11 mouse cellular contexts compared by ENCODE assay signal in the genomic region with DNA sequence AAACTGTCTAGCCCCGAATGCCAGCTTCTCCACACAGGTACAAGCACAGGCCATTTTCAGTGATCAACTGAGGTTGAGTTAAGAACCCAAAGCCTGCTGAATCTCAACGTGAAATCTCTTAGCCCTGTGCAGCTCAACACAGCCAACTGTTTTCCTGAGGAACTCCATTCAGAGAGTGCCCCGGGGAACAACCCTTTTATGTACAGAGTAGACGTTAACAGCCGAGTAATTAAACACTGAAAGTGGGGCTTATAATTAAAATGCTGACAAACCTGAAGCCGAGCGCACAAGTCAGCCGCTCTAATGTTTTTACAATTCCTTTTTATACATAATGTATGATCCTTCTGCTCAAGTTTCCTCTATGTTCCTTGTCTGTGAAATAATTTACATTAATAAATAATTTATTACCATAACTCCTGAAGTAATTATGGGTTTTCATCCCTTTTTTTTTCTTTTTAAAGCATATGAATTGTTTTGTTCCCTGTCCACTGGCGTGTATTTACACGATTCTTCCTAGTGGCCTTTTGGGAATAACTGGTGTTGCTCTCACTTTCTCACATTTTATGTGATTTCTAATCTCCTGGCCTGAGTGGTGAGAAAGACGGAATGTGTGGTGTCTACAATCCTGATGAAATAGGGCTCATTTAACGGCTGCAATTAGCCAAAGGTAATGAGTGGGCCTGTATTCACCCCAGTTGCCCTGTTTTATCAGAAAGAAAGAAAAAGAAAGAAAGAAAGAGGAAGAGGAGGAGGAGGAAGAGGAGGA. TPM values are rescaled to one million over a fixed set of nuclear protein-coding genes. Genes with fewer than 3 reads are reported as not detected.
A peak's percentile ranks its signal among the peaks of the same experiment; 100 is the strongest.
DNase-seq lines count a peak whose midpoint lies in the region; ATAC-seq and TF ChIP-seq lines count a peak whose summit lies in the region.
"Had no signal": no experiment of that assay in that cellular context is flagged by ENCODE, and none has a peak within 500 bp of the region (broad histone marks: within the 10 kb centered on the region; RNA-seq: fewer than 3 reads in every experiment).

No protein-coding gene starts in this region.

- TF ChIP-seq RAD21 in CH12.LX (IDR thresholded peaks at IDR 0.05; ENCODE audit: low read depth, low read length) = no peak

- TF ChIP-seq EP300 in CH12.LX (IDR thresholded peaks at IDR 0.05; ENCODE audit: low read length) = no peak

- H3K27ac ChIP-seq in embryonic facial prominence, embryonic 12.5 days = peak overlapping the region; percentile 60
- no peak overlapping the region; the same call in 1 of the 2 replicates for H3K27ac ChIP-seq in embryonic facial prominence, embryonic 10.5 days (replicated peaks)
- peak overlapping the region; percentile 76 for H3K27ac ChIP-seq in CH12.LX (ENCODE audit: insufficient read depth, low read depth)
- H3K27ac ChIP-seq in forebrain, embryonic 16.5 days (ENCODE audit: low read length) = peak overlapping the region; percentile 91
- H3K27ac ChIP-seq in liver, embryonic 16.5 days (ENCODE audit: low read length) = peak overlapping the region; percentile 91
- H3K27ac ChIP-seq: macrophage had no signal

- WGBS in embryonic facial prominence, embryonic 12.5 days = 46% methylated on average over 12 of the region's 12 CpGs
- 62% methylated on average over 12 of the region's 12 CpGs for WGBS in embryonic facial prominence, embryonic 10.5 days
- WGBS in forebrain, embryonic 16.5 days = 7% methylated on average over 12 of the region's 12 CpGs
- WGBS in liver, embryonic 16.5 days (ENCODE audit: insufficient replicate concordance) = 82% methylated on average over 12 of the region's 12 CpGs

- DNase-seq in embryonic facial prominence, embryonic 10.5 days (ENCODE audit: low spot score) = no peak
- no peak for DNase-seq in CH12.LX (ENCODE audit: extremely low read depth)
- no peak for DNase-seq in spleen, postnatal 10 days (ENCODE audit: low spot score in 2 of 2)
- DNase-seq in natural killer cell, adult 2 months (ENCODE audit: low spot score in 2 of 2) = no peak

- TF ChIP-seq POLR2A in CH12.LX (IDR thresholded peaks at IDR 0.05; ENCODE audit: low read depth, low read length) = no peak

- ATAC-seq in embryonic facial prominence, embryonic 12.5 days (ENCODE audit: insufficient number of reproducible peaks, insufficient read depth, low FRiP score, low TSS enrichment) = no peak
- ATAC-seq in forebrain, embryonic 16.5 days = peak; percentile 91
- ATAC-seq in liver, embryonic 16.5 days (ENCODE audit: low read depth) = no peak
- no peak for ATAC-seq in activated CD4-positive, CD25-positive, alpha-beta regulatory T cell, adult 4 months
- ATAC-seq: Patski had no signal

- dilution Hi-C loops in CH12.LX (cut with MboI; ENCODE audit: extremely low pct_ligation_motif_present, extremely low pct_unique_long_range_greater_than_20kb, low sequenced_read_pairs) = no loop called here

- H3K9ac ChIP-seq in embryonic facial prominence, embryonic 12.5 days = no peak overlapping the region
- peak overlapping the region; percentile 20 for H3K9ac ChIP-seq in CH12.LX (ENCODE audit: insufficient read depth, low read depth)
- H3K9ac ChIP-seq in forebrain, embryonic 16.5 days (replicated peaks; ENCODE audit: low read depth, low read length) = no peak overlapping the region
- no peak overlapping the region for H3K9ac ChIP-seq in liver, embryonic 16.5 days (ENCODE audit: low read depth, low read length)
- H3K9ac ChIP-seq: stomach, embryonic 15.5 days had no signal

- H3K27me3 ChIP-seq in embryonic facial prominence, embryonic 12.5 days = no peaks in the 10 kb centered on the region
- no peaks in the 10 kb centered on the region for H3K27me3 ChIP-seq in embryonic facial prominence, embryonic 10.5 days (replicated peaks; ENCODE audit: low read depth, poor library complexity, severe bottlenecking)
- no peaks in the 10 kb centered on the region for H3K27me3 ChIP-seq in CH12.LX (replicated peaks)
- no peaks in the 10 kb centered on the region for H3K27me3 ChIP-seq in forebrain, embryonic 16.5 days (replicated peaks; ENCODE audit: control insufficient read depth, insufficient read depth, low read length)
- no peaks in the 10 kb centered on the region for H3K27me3 ChIP-seq in liver, embryonic 16.5 days (ENCODE audit: control insufficient read depth, insufficient read depth, low read depth, low read length)
- H3K27me3 ChIP-seq: Patski; stomach, embryonic 15.5 days had no signal

- peaks cover 22% of the 10 kb centered on the region for H3K4me1 ChIP-seq in embryonic facial prominence, embryonic 12.5 days
- H3K4me1 ChIP-seq in embryonic facial prominence, embryonic 10.5 days = peaks cover 29% of the 10 kb centered on the region
- H3K4me1 ChIP-seq in CH12.LX (ENCODE audit: control insufficient read depth in 1 of 2, insufficient read depth in 2 of 2) = peaks cover 61 to 97% of the 10 kb centered on the region in 2 experiments
- H3K4me1 ChIP-seq in forebrain, embryonic 16.5 days (replicated peaks; ENCODE audit: control insufficient read depth, insufficient read depth, low read length) = peaks cover 36% of the 10 kb centered on the region
- H3K4me1 ChIP-seq in liver, embryonic 16.5 days (ENCODE audit: control insufficient read depth, low read depth, low read length) = peaks cover 83% of the 10 kb centered on the region

- TF ChIP-seq CTCF in CH12.LX (conservative IDR thresholded peaks at IDR 0.05 in 1 of 2, IDR thresholded peaks at IDR 0.05 in 1 of 2; ENCODE audit: low read depth in 2 of 2, low read length in 2 of 2) = no peak

- no peaks in the 10 kb centered on the region for H3K9me3 ChIP-seq in embryonic facial prominence, embryonic 12.5 days
- H3K9me3 ChIP-seq in embryonic facial prominence, embryonic 10.5 days = no peaks in the 10 kb centered on the region
- no peaks in the 10 kb centered on the region for H3K9me3 ChIP-seq in CH12.LX (replicated peaks; ENCODE audit: low read length)
- no peaks in the 10 kb centered on the region for H3K9me3 ChIP-seq in forebrain, embryonic 16.5 days (ENCODE audit: control insufficient read depth, low read length)
- no peaks in the 10 kb centered on the region for H3K9me3 ChIP-seq in liver, embryonic 16.5 days (replicated peaks; ENCODE audit: control insufficient read depth, low read length)
- H3K9me3 ChIP-seq: stomach, embryonic 15.5 days had no signal

- in situ Hi-C loops in CH12.LX (cut with MboI; ENCODE audit: low pct_ligation_motif_present, low pct_unique_long_range_greater_than_20kb, low sequenced_read_pairs) = loop anchor here (5.0 kb wide), 1 partner anchor 40 kb away; no protein-coding TSS in a partner anchor

- H3K79me2 ChIP-seq in CH12.LX (replicated peaks; ENCODE audit: control insufficient read depth, extremely low read depth, insufficient read depth, poor library complexity, severe bottlenecking) = peaks cover 7% of the 10 kb centered on the region; the same call in 1 of the 2 replicates

- no peak overlapping the region for H3K4me2 ChIP-seq in embryonic facial prominence, embryonic 12.5 days (replicated peaks)
- no peak overlapping the region for H3K4me2 ChIP-seq in CH12.LX (ENCODE audit: insufficient read depth, low read depth, poor library complexity, severe bottlenecking)
- H3K4me2 ChIP-seq in forebrain, embryonic 16.5 days (ENCODE audit: low read length) = peak overlapping the region; percentile 13
- H3K4me2 ChIP-seq in liver, embryonic 16.5 days (ENCODE audit: low read depth, low read length) = peak overlapping the region; percentile 43
- H3K4me2 ChIP-seq: stomach, embryonic 15.5 days had no signal

- peaks cover 15% of the 10 kb centered on the region; the same call in 1 of the 2 replicates for H3K36me3 ChIP-seq in embryonic facial prominence, embryonic 12.5 days
- peaks cover 73% of the 10 kb centered on the region for H3K36me3 ChIP-seq in embryonic facial prominence, embryonic 10.5 days (replicated peaks)
- H3K36me3 ChIP-seq in CH12.LX (replicated peaks in 1 of 2; ENCODE audit: control insufficient read depth in 1 of 2, insufficient read depth in 1 of 2, low read length in 1 of 2) = peaks cover 24 to 60% of the 10 kb centered on the region in 2 experiments
- H3K36me3 ChIP-seq in forebrain, embryonic 16.5 days (ENCODE audit: control insufficient read depth, insufficient read depth) = no peaks in the 10 kb centered on the region; the same call in 1 of the 2 replicates
- H3K36me3 ChIP-seq in liver, embryonic 16.5 days (ENCODE audit: control insufficient read depth, insufficient read depth) = peaks cover 43% of the 10 kb centered on the region
- H3K36me3 ChIP-seq: stomach, embryonic 15.5 days had no signal

- H3K4me3 ChIP-seq in embryonic facial prominence, embryonic 12.5 days = no peak overlapping the region
- no peak overlapping the region for H3K4me3 ChIP-seq in embryonic facial prominence, embryonic 10.5 days
- H3K4me3 ChIP-seq in CH12.LX (replicated peaks in 1 of 3; ENCODE audit: low read depth in 2 of 3, low read length in 2 of 3, poor library complexity in 1 of 3) = no peak overlapping the region
- no peak overlapping the region for H3K4me3 ChIP-seq in forebrain, embryonic 16.5 days (replicated peaks; ENCODE audit: low read length)
- H3K4me3 ChIP-seq in liver, embryonic 16.5 days (ENCODE audit: low read depth, low read length) = no peak overlapping the region
- H3K4me3 ChIP-seq: stomach, embryonic 15.5 days had no signal

TF ChIP-seq in CH12.LX, 34 proteins besides CTCF, POLR2A, EP300 and RAD21 (continues in another document):
- TF ChIP-seq JUND (conservative IDR thresholded peaks at IDR 0.05; ENCODE audit: low read depth, low read length) (no peak), BHLHE40 (IDR thresholded peaks at IDR 0.05; ENCODE audit: low read depth, low read length) (no peak), MEF2A (IDR thresholded peaks at IDR 0.05; ENCODE audit: borderline replicate concordance, low read depth, low read length) (no peak), PAX5 (IDR thresholded peaks at IDR 0.05; ENCODE audit: low read length) (no peak), KAT2A (IDR thresholded peaks at IDR 0.05; ENCODE audit: insufficient replicate concordance, low read length) (no peak), UBTF (IDR thresholded peaks at IDR 0.05; ENCODE audit: low read depth, low read length) (no peak), GABPA (IDR thresholded peaks at IDR 0.05; ENCODE audit: insufficient replicate concordance, low read depth, low read length) (no peak), CHD1 (IDR thresholded peaks at IDR 0.05; ENCODE audit: low read depth, low read length) (no peak), JUN (IDR thresholded peaks at IDR 0.05; ENCODE audit: insufficient read depth, low read depth, low read length) (no peak)

RNA-seq across cellular contexts. Expression of a gene that starts 46.3 kb away (rescaled TPM):
- polyA plus RNA-seq in embryonic facial prominence, embryonic 12.5 days (2016; fragmentation: Nextera tagmentation; extraction: Ambion mirVana) = 23.6 and 27.0 TPM in 2 replicates
- 29.4 and 29.9 TPM in 2 replicates for polyA plus RNA-seq in embryonic facial prominence, embryonic 10.5 days (2016; fragmentation: Nextera tagmentation; extraction: Ambion mirVana)
- total RNA-seq in CH12.LX (2012; rRNA removed) (21.8 and 22.1 TPM in 2 replicates), CH12.LX (2014; rRNA removed) (14.4 and 15.6 TPM in 2 replicates)
- polyA plus RNA-seq in CH12.LX (2012; ENCODE audit: insufficient read length, low read depth) = 25.0 and 30.9 TPM in 2 replicates
- polyA plus RNA-seq in forebrain, embryonic 16.5 days (2015; fragmentation: Nextera tagmentation; extraction: Ambion mirVana) = 27.3 and 29.2 TPM in 2 replicates
- polyA plus RNA-seq in liver, embryonic 16.5 days (2015; fragmentation: Nextera tagmentation; extraction: Ambion mirVana) = 25.1 and 29.4 TPM in 2 replicates
- polyA plus RNA-seq in activated CD4-positive, CD25-positive, alpha-beta regulatory T cell, adult 4 months (2017; shearing (Covaris generic)) = 10 to 100 TPM; 78.0 to 82.5 TPM

Comparison
In these comparisons a context has a peak if more than half of its experiments do, and no peak if none do; other contexts are left out.
1. H3K4me2 ChIP-seq: peak in forebrain, embryonic 16.5 days (single experiment) and liver, embryonic 16.5 days (single experiment); none in embryonic facial prominence, embryonic 12.5 days (single experiment) and CH12.LX (single experiment).